Mouse (Mus musculus) CD4-positive, CD25-positive, alpha-beta regulatory T cell, adult 9 weeks (primary cell): Measurements from ENCODE around the gene Vmn1r196. TPM values are rescaled to one million over a fixed set of nuclear protein-coding genes. Genes with fewer than 3 reads are reported as not detected.

Experiments
- polyA plus RNA-seq: library from polyadenylated mRNA; unstranded; fragments of 100-300 nt; shearing (Covaris generic); gene quantifications from one replicate; pipeline ENCODE4 v1.2.1, GENCODE M21; 2017

The Vmn1r196 gene
- polyA plus RNA-seq: not detected

GRCm38 (mm10) chr13:22289620-22290019 is at the start of gene Vmn1r196:
Gene Vmn1r196 (plus strand): TSS chr13:22289920.

DNA sequence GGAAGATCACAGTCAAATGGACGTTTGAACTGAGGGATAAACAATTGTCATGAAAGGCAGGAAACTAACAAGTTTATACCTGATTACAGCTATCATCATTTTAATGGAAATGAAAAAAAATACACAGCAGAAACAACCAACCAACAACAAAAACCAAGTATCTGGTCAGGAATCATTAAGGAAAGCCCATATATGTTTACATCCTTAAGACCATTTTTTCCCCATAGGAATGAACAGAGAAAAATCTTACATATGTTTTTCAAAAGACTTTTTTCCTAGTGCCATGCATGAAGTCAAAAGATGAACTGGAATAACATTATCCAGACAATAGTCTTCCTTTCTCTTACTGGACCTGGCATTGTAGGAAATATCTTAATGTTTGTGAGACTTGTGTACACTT is 45.8 kb upstream of the Vmn1r196 start, which contains the start of gene Vmn1r194:
Gene Vmn1r194, plus strand, starts transcription at position 301 of the 400 bp plus-strand sequence.

GRCm38 (mm10) chr13:22270222-22270621 is 19.5 kb upstream of the Vmn1r196 start, which contains the start of gene Vmn1r195:
Gene Vmn1r195 (plus strand): TSS chr13:22270522.

DNA sequence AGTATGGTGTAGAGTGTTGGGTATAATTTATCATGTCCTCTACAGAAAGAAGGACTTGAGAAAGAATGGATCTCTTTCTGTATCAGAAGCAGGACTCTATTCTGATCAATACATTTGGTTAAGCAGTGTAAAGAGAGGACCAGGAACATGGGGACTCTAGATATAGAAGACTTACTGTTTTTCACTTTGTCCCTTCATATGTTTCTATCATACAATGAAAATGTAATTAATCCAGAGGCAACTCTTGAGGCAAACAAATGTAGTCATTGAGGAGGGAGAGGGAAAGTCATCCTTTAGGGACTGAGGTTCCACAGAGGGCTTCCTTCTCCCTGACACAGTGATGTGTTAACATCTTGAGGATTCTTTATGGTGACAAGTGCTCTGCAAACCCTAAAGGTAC is 34.6 kb downstream of the Vmn1r196 start, which contains the start of gene Vmn1r197:
Gene Vmn1r197, plus strand, starts transcription at position 301 of the 400 bp plus-strand sequence.

Other genes with a start within 250 kb of the Vmn1r196 start
- 11.9 TPM for gene Hist1h4i, start 248.6 kb upstream of the Vmn1r196 start, polyA plus RNA-seq
- gene Hist1h2ag, start 247.0 kb upstream of the Vmn1r196 start, polyA plus RNA-seq: 1.5 TPM
- gene Hist1h2bj, start 246.7 kb upstream of the Vmn1r196 start, polyA plus RNA-seq: 2.9 TPM
- gene Vmn1r188, start 205.5 kb upstream of the Vmn1r196 start, polyA plus RNA-seq: not detected
- not detected for gene Vmn1r189, start 184.1 kb upstream of the Vmn1r196 start, polyA plus RNA-seq
- not detected for gene Vmn1r191, start 106.0 kb upstream of the Vmn1r196 start, polyA plus RNA-seq
- gene Vmn1r192, start 98.8 kb upstream of the Vmn1r196 start, polyA plus RNA-seq: not detected
- not detected for gene Vmn1r193, start 66.8 kb upstream of the Vmn1r196 start, polyA plus RNA-seq
- not detected for gene Vmn1r194, start 45.7 kb upstream of the Vmn1r196 start, polyA plus RNA-seq
- not detected for gene Vmn1r195, start 19.4 kb upstream of the Vmn1r196 start, polyA plus RNA-seq
- 0.07 TPM for gene Vmn1r197, start 34.7 kb downstream of the Vmn1r196 start, polyA plus RNA-seq
- 0.06 TPM for gene Vmn1r198, start 60.4 kb downstream of the Vmn1r196 start, polyA plus RNA-seq
- gene Vmn1r199, start 89.9 kb downstream of the Vmn1r196 start, polyA plus RNA-seq: not detected
- not detected for gene Vmn1r200, start 100.5 kb downstream of the Vmn1r196 start, polyA plus RNA-seq
- not detected for gene Vmn1r201, start 182.0 kb downstream of the Vmn1r196 start, polyA plus RNA-seq
- 0.05 TPM for gene Vmn1r202, start 215.5 kb downstream of the Vmn1r196 start, polyA plus RNA-seq
- 0.15 TPM for gene Vmn1r203, start 228.2 kb downstream of the Vmn1r196 start, polyA plus RNA-seq